Mouse (Mus musculus): ENCODE data around the gene Acan. TPM values are rescaled to one million over a fixed set of nuclear protein-coding genes. Genes with fewer than 3 reads are reported as not detected.
A peak's percentile ranks its signal among the peaks of the same experiment; 100 is the strongest.

The Acan gene
- polyA plus RNA-seq (2016; fragmentation: Nextera tagmentation; extraction: Ambion mirVana): not detected in 2 replicates

DNA sequence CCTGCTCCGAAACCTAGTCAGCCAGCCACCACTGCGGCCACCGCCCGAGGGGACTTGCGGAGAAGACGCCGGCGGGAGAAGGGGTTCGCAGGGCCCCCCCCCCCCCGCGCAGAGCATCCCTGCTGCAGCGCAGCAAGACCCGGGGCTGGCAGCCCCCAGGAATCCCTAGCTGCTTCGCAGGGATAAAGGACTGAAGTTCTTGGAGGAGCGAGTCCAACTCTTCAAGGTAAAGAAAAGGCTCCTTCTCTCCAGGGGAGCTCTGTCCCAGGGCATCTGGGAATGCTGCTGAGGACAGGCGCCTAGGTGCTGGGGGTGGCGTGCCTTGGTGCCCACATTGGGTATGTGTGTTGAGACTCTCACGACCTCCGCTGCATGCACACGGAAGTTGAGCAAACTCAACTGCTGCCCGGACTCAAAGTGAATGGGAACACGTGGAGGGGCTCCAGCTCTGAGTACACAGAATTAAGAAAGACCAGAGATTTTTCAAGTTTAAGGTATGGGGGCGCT, at the start of gene Acan:
Gene Acan, plus strand, starts transcription at position 101 of the 507 bp plus-strand sequence.
- peak within 1 kb of the TSS; percentile 29 for H3K4me3 ChIP-seq
- H3K4me1 ChIP-seq: no peaks in the 10 kb centered on the region
- H3K9me3 ChIP-seq (replicated peaks): no peaks in the 10 kb centered on the region
- ATAC-seq: no peak
- H3K27me3 ChIP-seq (replicated peaks): peaks cover 79% of the 10 kb centered on the region
- peak within 1 kb of the TSS; percentile 54 for H3K4me2 ChIP-seq
- no peak within 1 kb of the TSS for H3K27ac ChIP-seq
- H3K9ac ChIP-seq: no peak within 1 kb of the TSS
- 5% methylated on average over 22 of the region's 23 CpGs for WGBS (ENCODE audit: insufficient replicate concordance)
- H3K36me3 ChIP-seq: no peaks in the 10 kb centered on the region

GRCm38 (mm10) chr7:79021293-79021905, 31.9 kb upstream of the Acan start:
- Histone ChIP-seq H3K27me3 (replicated peaks) (no peaks in the 10 kb centered on the region), H3K27ac (no peak overlapping the region), H3K36me3 (no peaks in the 10 kb centered on the region), H3K9ac (no peak overlapping the region), H3K4me3 (no peak overlapping the region), H3K4me1 (no peaks in the 10 kb centered on the region), H3K4me2 (no peak overlapping the region), H3K9me3 (replicated peaks) (no peaks in the 10 kb centered on the region)
- ATAC-seq: no peak
- 66% methylated on average over 9 of the region's 9 CpGs for WGBS (ENCODE audit: insufficient replicate concordance)

GRCm38 (mm10) chr7:79029138-79029537, 24.1 kb upstream of the Acan start:
- no peak overlapping the region for H3K27ac ChIP-seq
- no peaks in the 10 kb centered on the region for H3K36me3 ChIP-seq
- no peak for ATAC-seq
- no peaks in the 10 kb centered on the region for H3K9me3 ChIP-seq (replicated peaks)
- no peaks in the 10 kb centered on the region for H3K4me1 ChIP-seq
- WGBS (ENCODE audit: insufficient replicate concordance): 74% methylated on average over 3 of the region's 3 CpGs
- H3K27me3 ChIP-seq (replicated peaks): no peaks in the 10 kb centered on the region
- no peak overlapping the region for H3K4me2 ChIP-seq
- no peak overlapping the region for H3K4me3 ChIP-seq
- H3K9ac ChIP-seq: no peak overlapping the region

- Histone ChIP-seq H3K9me3 (replicated peaks) (no peaks in the 10 kb centered on the region), H3K4me3 (no peak overlapping the region), H3K4me1 (no peaks in the 10 kb centered on the region), H3K4me2 (no peak overlapping the region), H3K36me3 (no peaks in the 10 kb centered on the region), H3K27ac (no peak overlapping the region), H3K27me3 (replicated peaks) (no peaks in the 10 kb centered on the region), H3K9ac (no peak overlapping the region)
- WGBS (ENCODE audit: insufficient replicate concordance): 57% methylated on average over 2 of the region's 2 CpGs
- no peak for ATAC-seq
Observed at GRCm38 (mm10) chr7:79033745-79034144, 19.5 kb upstream of the Acan start.

- no peaks in the 10 kb centered on the region for H3K36me3 ChIP-seq
- H3K27ac ChIP-seq: no peak overlapping the region
- no peak for ATAC-seq
- no peaks in the 10 kb centered on the region for H3K4me1 ChIP-seq
- no peaks in the 10 kb centered on the region for H3K9me3 ChIP-seq (replicated peaks)
- H3K4me3 ChIP-seq: no peak overlapping the region
- H3K9ac ChIP-seq: no peak overlapping the region
- H3K4me2 ChIP-seq: no peak overlapping the region
- no peaks in the 10 kb centered on the region for H3K27me3 ChIP-seq (replicated peaks)
- 75% methylated on average over 2 of the region's 2 CpGs for WGBS (ENCODE audit: insufficient replicate concordance)
Observed at GRCm38 (mm10) chr7:79034521-79034920, 18.8 kb upstream of the Acan start.

DNA sequence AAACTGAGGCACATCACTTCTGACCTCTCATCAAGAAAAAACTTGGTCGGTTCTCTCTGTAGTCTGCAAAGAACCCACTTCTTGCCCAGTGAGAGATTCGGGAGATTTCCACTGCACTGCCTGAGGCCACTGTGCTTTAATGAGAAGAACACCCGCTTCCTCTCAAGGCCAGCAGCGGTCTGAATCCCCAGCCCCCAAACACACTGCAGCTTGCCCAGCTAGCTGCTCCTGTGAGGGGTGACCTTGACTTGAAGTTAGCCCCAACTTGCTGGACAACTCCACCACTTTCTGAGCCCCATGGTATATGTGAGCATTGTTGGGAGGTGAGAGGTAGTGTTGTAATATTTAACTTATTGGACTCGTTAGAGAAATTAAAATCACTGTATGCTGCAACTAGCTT, 1.2 kb upstream of the Acan start:
- no peak overlapping the region for H3K9ac ChIP-seq
- H3K4me3 ChIP-seq: no peak overlapping the region
- WGBS (ENCODE audit: insufficient replicate concordance): 23% methylated on average over 5 of the region's 5 CpGs
- no peaks in the 10 kb centered on the region for H3K9me3 ChIP-seq (replicated peaks)
- no peaks in the 10 kb centered on the region for H3K4me1 ChIP-seq
- H3K27me3 ChIP-seq (replicated peaks): peaks cover 77% of the 10 kb centered on the region
- no peak overlapping the region for H3K4me2 ChIP-seq
- no peak for ATAC-seq
- no peaks in the 10 kb centered on the region for H3K36me3 ChIP-seq
- no peak overlapping the region for H3K27ac ChIP-seq

DNA sequence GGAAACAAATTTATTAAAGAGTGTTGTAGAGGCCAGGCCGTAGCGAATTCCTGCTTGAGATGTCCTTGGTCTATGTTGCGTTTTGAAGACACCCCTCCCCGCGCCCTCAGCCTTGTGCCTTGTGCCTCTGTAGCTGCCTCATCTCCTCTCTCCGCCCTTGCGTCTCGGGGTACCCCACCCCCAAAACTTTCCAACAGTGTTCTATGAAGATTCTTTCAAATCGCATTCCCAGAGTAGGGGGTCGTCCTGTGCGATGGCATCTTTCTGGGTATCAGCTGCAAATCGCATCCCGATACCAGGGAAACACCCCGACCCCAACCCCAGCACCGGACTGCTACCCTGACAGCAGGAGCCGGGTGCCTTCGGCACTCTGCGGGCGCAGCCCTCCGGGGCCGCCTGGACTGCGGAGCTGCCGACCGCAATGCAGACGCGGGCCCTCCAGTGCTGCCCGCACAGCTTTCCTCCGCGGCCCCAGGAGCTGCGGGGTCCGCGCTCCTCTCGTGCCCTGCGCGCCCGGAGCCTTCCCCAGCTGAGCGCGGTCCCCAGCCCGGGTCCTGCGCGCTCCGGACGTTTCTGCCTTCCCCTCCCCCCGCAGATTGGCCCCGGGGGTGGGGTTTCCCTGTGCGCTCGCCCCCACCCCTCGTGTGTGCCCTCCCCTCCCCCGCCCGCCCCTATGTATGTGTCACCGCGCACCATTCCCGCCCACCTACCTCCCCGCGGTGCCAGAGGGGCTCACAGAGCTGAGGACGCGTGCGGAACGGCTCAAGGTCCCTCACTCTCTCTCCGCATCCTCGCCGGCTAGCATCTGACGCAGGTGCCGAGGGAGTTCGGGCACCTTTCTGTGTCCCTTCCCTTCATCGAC, 531 bp upstream of the Acan start:
- peaks cover 79% of the 10 kb centered on the region for H3K27me3 ChIP-seq (replicated peaks)
- H3K9ac ChIP-seq: no peak overlapping the region
- peak overlapping the region; percentile 29 for H3K4me3 ChIP-seq
- H3K9me3 ChIP-seq (replicated peaks): no peaks in the 10 kb centered on the region
- H3K4me1 ChIP-seq: no peaks in the 10 kb centered on the region
- peak overlapping the region; percentile 54 for H3K4me2 ChIP-seq
- no peak overlapping the region for H3K27ac ChIP-seq
- H3K36me3 ChIP-seq: no peaks in the 10 kb centered on the region
- no peak for ATAC-seq
- 5% methylated on average over 54 of the region's 66 CpGs for WGBS (ENCODE audit: insufficient replicate concordance)

DNA sequence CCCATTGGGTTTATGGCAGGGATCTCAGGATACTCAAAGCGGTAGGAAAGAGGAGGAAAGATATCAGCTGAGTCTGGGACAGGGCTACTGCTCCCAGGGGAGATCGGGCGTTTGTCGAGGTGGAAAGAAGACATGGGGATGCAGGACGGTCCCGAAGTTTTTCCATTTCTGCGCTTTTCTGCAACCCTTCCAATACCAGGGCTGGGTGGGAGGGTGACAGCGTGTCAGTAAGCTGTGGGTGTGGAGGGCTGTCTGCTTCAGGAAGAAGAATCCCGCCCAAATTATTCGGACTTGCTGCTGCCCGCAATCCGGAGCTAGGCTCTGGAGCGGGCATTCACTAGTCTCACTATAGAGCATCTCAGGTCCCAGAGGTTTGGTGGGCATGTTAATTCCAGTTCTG, 828 bp downstream of the Acan start:
- 13% methylated on average over 13 of the region's 13 CpGs for WGBS (ENCODE audit: insufficient replicate concordance)
- H3K9me3 ChIP-seq (replicated peaks): no peaks in the 10 kb centered on the region
- no peak overlapping the region for H3K4me3 ChIP-seq
- H3K27me3 ChIP-seq (replicated peaks): peaks cover 78% of the 10 kb centered on the region
- no peak overlapping the region for H3K9ac ChIP-seq
- no peak for ATAC-seq
- no peaks in the 10 kb centered on the region for H3K36me3 ChIP-seq
- no peak overlapping the region for H3K4me2 ChIP-seq
- no peaks in the 10 kb centered on the region for H3K4me1 ChIP-seq
- no peak overlapping the region for H3K27ac ChIP-seq

DNA sequence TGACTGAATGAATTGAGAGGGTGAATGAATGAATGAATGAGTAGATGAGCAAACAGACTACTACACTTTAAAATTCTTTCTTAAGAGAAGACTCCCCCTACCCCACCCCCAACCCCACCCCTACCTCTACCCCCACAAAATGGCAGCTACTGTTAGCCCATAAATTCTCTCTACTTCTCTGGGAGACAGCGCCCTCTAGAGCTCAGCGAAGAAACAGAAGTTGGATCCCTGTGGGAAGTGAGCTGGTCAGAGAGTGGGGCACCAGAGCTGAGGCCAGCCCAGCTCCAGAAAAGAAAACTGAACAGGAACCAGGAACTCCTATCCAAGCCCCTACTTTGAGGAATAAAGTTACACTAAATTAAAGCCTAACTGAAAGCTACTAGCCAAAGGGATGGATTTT, 5.3 kb downstream of the Acan start:
- H3K27me3 ChIP-seq (replicated peaks): peaks cover 36% of the 10 kb centered on the region
- no peaks in the 10 kb centered on the region for H3K4me1 ChIP-seq
- no peak overlapping the region for H3K4me2 ChIP-seq
- no peak for ATAC-seq
- no peaks in the 10 kb centered on the region for H3K36me3 ChIP-seq
- H3K4me3 ChIP-seq: no peak overlapping the region
- WGBS (ENCODE audit: insufficient replicate concordance): 16% methylated on average over 2 of the region's 2 CpGs
- no peak overlapping the region for H3K27ac ChIP-seq
- H3K9me3 ChIP-seq (replicated peaks): no peaks in the 10 kb centered on the region
- H3K9ac ChIP-seq: no peak overlapping the region

- Histone ChIP-seq H3K36me3 (no peaks in the 10 kb centered on the region), H3K9me3 (replicated peaks) (no peaks in the 10 kb centered on the region), H3K4me1 (no peaks in the 10 kb centered on the region), H3K27ac (no peak overlapping the region), H3K4me2 (no peak overlapping the region), H3K9ac (no peak overlapping the region), H3K27me3 (replicated peaks) (peaks cover 5% of the 10 kb centered on the region; the same call in 1 of the 2 replicates), H3K4me3 (no peak overlapping the region)
- 47% methylated on average over 7 of the region's 7 CpGs for WGBS (ENCODE audit: insufficient replicate concordance)
- ATAC-seq: no peak
Observed at GRCm38 (mm10) chr7:79067466-79067865, 14.2 kb downstream of the Acan start.

DNA sequence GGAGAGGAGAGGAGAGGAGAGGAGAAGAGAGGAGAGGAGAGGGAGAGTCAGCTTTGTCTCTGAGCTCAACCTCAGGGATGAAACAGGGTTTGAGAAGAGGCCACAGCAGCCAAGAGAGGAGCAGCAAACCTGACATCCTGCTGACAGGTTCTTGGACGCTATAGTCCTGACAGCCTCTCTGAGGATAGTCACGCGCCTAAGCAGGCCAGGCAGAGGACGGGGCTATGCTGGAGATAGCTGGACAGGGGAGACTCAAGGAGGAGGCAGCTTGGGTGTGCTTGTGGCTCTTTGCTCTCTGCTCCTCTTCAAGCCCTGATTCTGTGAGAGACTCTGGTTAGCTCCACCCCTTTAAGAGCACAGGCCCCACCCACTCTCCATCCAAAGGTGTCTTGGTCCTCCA, 14.9 kb downstream of the Acan start:
- H3K27me3 ChIP-seq (replicated peaks): peaks cover 5% of the 10 kb centered on the region; the same call in 1 of the 2 replicates
- 34% methylated on average over 4 of the region's 4 CpGs for WGBS (ENCODE audit: insufficient replicate concordance)
- no peaks in the 10 kb centered on the region for H3K36me3 ChIP-seq
- no peak overlapping the region for H3K27ac ChIP-seq
- H3K4me2 ChIP-seq: no peak overlapping the region
- no peaks in the 10 kb centered on the region for H3K4me1 ChIP-seq
- ATAC-seq: no peak
- no peak overlapping the region for H3K9ac ChIP-seq
- no peaks in the 10 kb centered on the region for H3K9me3 ChIP-seq (replicated peaks)
- no peak overlapping the region for H3K4me3 ChIP-seq

- Histone ChIP-seq H3K4me2 (no peak overlapping the region), H3K27ac (no peak overlapping the region), H3K36me3 (no peaks in the 10 kb centered on the region), H3K9ac (no peak overlapping the region), H3K9me3 (replicated peaks) (no peaks in the 10 kb centered on the region), H3K4me3 (no peak overlapping the region), H3K4me1 (no peaks in the 10 kb centered on the region), H3K27me3 (replicated peaks) (no peaks in the 10 kb centered on the region; the same call in 1 of the 2 replicates)
- 46% methylated on average over 3 of the region's 3 CpGs for WGBS (ENCODE audit: insufficient replicate concordance)
- no peak for ATAC-seq
Observed at GRCm38 (mm10) chr7:79079212-79079611, 25.9 kb downstream of the Acan start.
